Mouse (Mus musculus) ZHBTc4 (cell line): ENCODE data around the gene Steap2.

Experiments used
- DNase-seq: peaks from one replicate; pipeline ENCODE4 v3.0.0-alpha.2; 2011; ENCODE audit warnings: low read depth, low spot score

Gene Steap2

DNA sequence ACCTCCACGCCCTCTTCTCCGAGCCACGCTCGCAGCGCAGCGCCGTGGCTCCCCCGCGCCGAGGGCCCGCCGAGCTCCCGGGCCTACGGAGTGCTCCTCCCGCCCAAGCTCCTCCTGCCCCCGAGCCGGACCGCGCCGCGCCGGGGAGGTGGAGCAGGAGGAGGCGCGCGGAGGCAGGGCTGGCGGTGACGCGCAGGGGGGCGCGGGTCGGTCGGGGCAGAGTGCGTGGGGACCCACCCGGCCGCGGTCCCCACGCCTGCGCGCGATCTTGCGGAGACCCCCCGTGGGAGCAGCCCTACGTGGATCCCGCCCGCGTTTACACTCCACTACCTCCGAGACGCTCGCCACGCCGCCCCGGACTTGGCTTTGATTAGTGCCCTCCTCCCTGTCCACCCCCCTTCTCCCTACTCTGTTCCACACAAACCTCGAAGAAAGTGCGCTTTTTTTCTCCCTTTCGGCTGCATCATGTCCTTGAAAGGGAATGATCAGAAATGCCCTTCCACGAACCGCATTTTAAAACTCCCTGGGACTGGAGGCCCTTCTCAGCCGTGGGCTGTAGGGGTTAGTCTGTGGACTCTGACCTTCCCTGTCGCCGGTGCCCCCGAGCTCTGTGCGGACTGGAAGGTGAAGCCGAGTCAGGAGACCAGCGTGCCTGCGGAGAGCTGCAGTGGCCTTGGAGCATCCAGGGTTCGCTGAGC, at the start of gene Steap2:
Gene Steap2 (minus strand): TSS at position 623 of the 698 bp plus-strand sequence.
- DNase-seq = peak; percentile 69

DNA sequence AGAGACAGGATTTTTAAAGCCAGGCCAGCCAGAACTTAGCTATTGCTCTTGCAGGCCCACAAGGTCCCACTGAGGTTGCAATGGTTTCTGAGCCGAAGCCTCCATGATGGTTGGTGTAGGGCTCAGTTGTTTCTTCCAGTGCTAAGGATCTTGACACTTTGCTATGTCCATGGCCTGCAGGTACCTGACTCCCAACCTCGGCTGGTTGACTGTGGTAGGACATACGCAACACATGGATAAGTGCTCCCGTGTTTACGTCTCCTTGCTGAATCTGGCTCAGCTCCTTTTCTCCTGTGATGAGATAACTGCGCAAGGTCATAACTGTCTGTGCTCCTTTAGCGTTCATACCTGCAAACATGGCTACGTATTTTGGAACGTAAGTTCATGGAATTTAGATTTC, 40.1 kb upstream of the Steap2 start:
- no peak for DNase-seq

GRCm38 (mm10) chr5:5732858-5733257, 38.5 kb upstream of the Steap2 start:
- no peak for DNase-seq

- no peak for DNase-seq
These were observed 37.8 kb upstream of the Steap2 start for GRCm38 (mm10) chr5:5732208-5732607.

GRCm38 (mm10) chr5:5729904-5730303, 35.5 kb upstream of the Steap2 start:
- DNase-seq = no peak

DNA sequence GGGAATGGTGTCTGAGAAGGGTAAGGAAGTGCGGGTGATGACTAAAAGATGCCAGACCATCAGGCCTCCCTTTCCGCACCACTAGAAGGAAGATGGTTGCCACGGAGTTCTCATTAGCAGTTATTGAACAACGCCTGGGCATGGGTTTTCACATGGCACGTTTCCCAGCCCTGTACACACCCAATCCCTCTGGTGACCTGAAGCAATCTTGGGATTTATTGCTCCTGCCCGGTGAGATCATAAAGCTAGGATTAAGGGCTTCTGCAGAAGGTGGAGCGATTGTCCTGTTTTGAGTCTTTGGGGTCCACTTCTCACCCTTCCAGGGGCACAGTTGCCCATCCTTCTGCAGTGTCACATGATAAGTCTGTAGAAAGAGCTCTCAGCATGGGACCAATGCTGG, 27.8 kb upstream of the Steap2 start:
- no peak for DNase-seq

DNA sequence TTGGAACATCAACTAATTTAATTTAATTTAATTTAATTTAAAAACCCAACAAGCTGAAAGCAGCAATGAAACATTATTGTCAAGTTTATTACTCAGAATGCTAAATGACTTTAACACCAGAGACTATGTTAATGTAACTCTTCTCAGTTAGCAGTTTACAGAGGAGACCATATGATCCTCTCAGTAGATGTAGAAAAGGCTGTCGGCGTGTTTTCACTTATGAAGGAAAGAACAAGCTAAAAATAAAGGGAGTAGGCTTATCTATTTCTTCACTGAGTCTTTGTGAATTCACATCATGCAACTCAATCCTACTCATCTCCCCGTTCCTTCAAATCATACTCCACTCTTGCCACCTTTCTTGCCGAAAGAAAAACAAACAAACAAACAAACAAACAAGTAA, 16.7 kb upstream of the Steap2 start:
- no peak for DNase-seq

GRCm38 (mm10) chr5:5707341-5708278, 13.2 kb upstream of the Steap2 start:
- peak; percentile 59 for DNase-seq

- no peak for DNase-seq
These were observed 10.6 kb upstream of the Steap2 start for GRCm38 (mm10) chr5:5705019-5705418.

GRCm38 (mm10) chr5:5700386-5700785, 6.0 kb upstream of the Steap2 start:
- DNase-seq = peak; percentile 66

- DNase-seq = peak; percentile 83
These were observed 4.5 kb upstream of the Steap2 start for GRCm38 (mm10) chr5:5698830-5699229.

GRCm38 (mm10) chr5:5695401-5695942, 1.1 kb upstream of the Steap2 start:
- DNase-seq = no peak

DNA sequence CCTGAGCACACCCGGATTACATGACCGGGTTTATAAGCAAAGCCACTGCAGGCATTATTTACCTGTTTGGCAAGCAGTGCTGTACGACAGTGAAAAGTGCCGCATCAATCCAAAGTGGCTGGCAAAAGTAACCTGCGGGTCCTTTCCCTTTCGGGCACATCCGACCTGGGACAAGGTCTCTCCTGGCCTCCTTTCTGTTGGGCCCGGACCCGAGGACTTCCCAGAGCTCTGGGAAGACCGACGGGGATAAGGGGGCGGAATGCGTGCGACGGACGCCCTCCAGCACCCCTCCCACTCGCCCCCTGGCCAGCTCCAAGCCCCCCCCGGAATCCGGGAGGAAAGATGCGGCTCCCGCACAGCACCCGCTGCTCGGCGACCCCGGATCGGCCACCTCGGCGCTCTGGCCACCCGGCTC, 830 bp downstream of the Steap2 start:
- DNase-seq = peak; percentile 51

- no peak for DNase-seq
These were observed 2.1 kb downstream of the Steap2 start for GRCm38 (mm10) chr5:5692167-5692738.

DNA sequence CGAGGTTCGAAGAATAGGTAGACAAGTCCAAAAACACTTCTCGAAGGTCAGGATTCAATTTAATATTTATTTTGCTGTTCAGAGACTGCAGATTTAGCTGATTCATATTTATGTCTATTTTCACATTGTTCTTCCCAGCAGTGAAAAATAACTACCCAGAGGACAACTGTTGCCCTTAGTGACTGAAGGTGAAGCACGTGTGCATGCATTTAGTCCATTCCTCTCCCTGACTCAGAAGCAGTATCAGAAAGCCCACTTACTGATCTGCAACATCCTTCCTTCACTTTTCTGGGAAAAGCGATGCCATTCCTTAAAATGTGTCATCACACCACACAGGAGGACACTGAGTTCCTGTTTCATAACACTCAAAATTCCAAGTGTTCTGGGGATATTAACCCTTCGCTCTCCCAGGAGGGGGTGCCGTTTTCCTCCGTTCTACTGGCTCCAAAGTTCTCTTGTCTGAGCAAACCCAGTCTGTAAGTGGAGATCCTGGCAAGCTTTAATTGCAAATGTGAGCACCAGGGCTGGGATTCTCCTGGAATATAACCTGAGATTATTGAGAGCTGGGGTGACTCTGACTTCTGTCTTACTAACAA, 5.3 kb downstream of the Steap2 start:
- DNase-seq = no peak

DNA sequence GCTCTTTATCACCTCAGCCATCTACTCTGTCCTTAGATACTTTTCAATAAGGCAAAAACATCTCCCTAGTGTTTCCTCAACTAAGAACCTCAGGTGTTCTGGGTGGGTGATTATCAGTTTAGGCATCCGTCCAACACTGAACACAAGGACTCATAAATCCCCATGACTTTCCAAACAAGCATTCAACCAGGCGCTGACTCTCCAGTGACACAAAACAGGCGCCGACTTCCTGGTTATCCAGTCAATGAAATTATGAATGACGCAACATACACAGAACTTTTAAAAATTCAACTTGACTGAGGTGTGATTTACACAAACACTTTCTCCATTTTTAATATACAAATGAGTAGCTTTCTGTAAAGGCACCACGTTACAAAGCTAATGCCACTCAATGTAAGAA, 6.2 kb downstream of the Steap2 start:
- no peak for DNase-seq

- peak; percentile 85 for DNase-seq
These were observed 7.4 kb downstream of the Steap2 start for GRCm38 (mm10) chr5:5686973-5687372.

- DNase-seq = peak; percentile 46
These were observed 9.4 kb downstream of the Steap2 start for GRCm38 (mm10) chr5:5684946-5685345.

- no peak for DNase-seq
These were observed 11.1 kb downstream of the Steap2 start for GRCm38 (mm10) chr5:5683292-5683691.

GRCm38 (mm10) chr5:5679459-5679858, 14.9 kb downstream of the Steap2 start:
- no peak for DNase-seq

GRCm38 (mm10) chr5:5676082-5676481, 18.3 kb downstream of the Steap2 start:
- DNase-seq = no peak

- no peak for DNase-seq
These were observed 25.5 kb downstream of the Steap2 start for GRCm38 (mm10) chr5:5668920-5669319.
